Mouse (Mus musculus) retina, adult 2 months (tissue): ENCODE measurements around the gene Tmem238.

ENCODE experiments used
- DNase-seq: peaks from one replicate; pipeline ENCODE4 v3.0.0-alpha.2; 2012; ENCODE audit warnings: low read depth, low spot score

Gene Tmem238

GRCm38 (mm10) chr7:4792278-4793212, 3.1 kb upstream of the Tmem238 start, which contains the start of gene Rpl28:
Rpl28 (plus strand) TSS chr7:4792874.
- DNase-seq = peak; percentile 91

DNA sequence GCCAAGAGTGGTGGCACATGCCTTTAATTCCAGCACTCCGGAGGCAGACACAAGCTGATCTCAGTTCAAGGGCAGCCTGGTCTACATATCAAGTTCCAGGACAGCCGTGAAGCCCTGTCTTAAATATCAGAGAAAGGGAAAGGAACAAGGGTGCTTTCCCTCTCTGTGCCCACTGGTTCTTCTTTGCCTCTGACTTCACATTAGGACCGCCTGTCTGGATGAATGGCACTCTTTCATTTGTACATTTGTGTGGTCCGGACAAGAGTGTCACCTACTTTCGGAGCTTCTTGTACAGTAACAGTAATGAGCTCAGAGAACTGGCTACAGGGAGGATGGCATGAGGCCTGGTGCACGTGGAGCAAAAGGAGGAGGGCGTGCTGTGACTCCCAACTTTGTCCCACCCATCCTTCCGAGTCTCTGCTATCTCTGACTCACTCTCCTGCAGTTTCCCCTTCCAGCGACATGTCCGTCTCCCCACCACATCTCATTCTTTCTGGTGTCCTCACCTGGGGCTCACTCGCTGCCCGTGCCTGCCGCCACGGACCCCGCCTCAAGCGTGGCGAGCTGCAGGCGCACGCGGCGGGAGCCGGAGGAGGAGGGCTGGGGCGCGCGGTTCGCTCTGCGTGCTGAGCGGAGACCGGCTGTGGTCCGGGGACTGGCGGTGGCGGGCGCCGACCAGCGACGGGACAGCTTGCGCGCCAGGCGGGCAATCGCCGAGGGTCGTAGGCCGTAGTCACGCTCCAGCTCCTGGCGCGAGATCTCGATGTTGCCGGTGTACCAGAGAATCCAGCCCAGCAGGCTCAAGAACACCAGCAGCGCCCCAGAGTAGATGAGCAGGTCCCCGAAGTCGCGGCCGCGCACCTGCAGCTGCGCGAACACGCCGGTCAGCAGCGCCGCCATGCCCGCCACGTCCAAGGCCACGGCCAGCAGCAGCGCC, 689 bp downstream of the Tmem238 start:
- DNase-seq = no peak

DNA sequence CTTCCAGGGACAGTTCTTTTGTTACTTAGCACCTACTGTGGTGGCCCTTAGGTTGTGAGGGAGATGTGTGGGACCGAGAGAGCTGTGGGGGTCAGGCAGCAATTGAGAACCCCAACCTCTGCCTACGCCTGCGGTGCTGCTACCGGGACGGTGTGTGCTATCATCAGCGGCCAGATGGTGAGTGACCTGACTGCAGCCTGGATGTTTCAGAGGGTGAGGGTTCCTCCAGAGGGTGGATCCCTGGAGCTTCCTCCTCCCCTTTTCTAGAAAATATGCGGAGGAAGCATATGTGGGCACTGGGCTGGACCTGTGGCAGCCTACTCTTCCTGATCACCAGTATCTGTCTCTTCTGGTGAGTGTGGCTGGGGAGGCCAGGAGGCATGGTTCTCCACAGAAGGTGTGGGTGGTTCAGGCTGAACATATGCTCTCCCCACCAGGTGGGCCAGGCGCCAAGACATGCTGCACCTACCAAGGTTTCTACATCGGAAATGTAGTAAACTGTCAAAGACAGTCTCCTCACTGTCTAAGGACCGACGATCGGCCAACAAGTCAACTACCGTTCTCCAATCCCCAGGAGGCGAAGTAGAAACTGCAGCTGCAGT, 5.7 kb downstream of the Tmem238 start:
- DNase-seq = no peak

DNA sequence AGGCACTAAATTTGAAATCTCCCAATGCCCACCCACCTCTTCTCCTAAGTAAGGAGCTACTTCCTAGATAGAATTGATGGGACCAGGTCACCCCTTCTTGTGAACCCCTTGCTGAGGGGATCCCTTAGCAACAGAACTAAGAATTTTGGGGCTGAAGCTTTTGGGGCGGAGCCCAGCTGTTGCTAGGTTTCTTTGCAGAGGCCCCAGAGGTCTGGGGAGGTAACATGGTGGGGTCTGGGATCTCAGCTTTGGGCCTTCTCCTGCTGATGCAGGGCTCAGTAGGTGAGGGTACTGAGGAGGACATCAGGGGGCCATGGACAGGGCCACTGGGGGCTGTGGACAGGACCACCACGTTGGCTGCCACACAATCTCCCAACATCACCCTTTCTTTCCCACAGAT, 6.7 kb downstream of the Tmem238 start, which contains the start of the genes Il11 and Tmem190:
Il11 (minus strand) TSS at position 101 of the 400 bp plus-strand sequence.
Tmem190 (plus strand) TSS at position 179 of the 400 bp plus-strand sequence.
- no peak for DNase-seq

- DNase-seq = no peak
Measured at GRCm38 (mm10) chr7:4782130-4782529, 7.3 kb downstream of the Tmem238 start.

DNA sequence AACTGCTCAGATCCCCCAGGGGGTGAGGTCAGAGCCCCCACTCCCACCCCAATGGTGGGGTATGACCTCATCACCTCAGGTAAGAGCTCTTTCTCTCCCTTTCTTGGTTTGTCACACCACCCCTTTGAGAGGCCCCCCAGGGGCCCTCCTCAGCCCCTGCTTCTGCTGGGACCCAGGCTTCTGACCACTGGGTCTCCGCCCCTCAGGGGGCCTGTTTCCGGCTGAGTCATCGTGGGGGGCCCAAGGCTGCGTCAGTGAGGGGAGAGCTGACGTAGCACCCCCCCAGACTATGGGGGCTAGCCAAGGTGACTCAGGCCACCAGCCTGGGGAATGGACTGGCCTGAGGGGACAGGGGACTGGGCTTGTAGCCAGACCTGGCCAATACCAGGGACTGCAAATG, 9.5 kb downstream of the Tmem238 start:
- no peak for DNase-seq

DNA sequence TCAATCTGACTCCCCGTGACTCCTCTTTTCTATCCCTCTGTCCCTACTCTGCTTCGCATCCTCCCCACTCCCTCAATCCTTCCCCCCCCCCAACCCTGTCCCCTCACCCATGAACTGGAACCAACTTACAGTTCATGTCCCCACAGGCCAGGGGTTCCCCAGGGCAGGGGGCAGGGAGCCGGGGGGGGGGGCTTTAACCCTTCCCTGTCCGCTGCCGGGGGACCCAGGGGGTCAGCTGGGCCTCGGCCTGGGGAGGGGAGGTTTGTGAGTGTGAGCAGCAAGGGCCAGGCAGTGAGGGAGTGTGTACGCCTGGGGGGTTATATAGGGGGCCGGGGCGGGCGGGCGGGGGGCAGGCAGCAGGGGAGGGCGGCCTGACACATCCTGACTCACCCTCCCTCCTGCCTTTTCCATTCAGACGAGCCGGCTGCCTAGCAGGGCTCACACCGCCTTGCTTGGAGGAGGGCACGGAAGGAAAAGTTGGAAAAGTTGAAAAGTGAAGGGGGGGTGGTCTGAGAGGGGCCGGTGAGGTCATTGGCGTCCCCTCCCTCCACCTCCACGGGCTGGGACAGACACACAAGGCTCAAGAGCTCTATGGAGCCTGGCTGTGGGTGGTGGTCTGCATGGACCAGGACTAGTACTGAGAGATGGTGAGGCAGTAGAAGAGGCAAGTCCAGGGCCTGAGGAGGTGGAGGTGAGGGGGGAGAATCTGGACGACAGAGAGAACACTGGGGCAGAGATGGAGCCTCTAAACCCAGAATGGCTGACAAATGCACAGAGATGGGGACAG, 11.4 kb downstream of the Tmem238 start:
- no peak for DNase-seq

- no peak for DNase-seq
Measured at GRCm38 (mm10) chr7:4776861-4777830, 12.3 kb downstream of the Tmem238 start.

DNA sequence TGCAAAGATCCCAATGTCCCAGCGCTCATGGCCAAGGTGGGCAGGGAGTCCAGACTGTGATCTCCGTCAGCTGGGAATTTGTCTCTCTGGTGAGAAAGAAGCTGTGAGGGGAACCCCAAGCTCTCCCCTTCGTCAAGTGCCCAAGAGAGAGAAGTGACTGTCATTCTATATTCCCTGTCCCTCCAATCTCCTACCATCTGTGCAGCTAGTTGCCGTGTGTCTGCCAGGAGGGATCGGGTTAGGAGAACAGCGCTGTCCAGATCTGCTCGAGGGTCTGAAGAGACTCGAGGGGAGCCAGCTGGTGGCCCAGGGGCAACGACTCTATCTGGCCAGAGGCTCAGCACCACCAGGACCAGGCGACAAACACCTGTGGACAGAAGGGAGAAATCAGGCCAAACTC, 13.3 kb downstream of the Tmem238 start:
- DNase-seq = no peak

DNA sequence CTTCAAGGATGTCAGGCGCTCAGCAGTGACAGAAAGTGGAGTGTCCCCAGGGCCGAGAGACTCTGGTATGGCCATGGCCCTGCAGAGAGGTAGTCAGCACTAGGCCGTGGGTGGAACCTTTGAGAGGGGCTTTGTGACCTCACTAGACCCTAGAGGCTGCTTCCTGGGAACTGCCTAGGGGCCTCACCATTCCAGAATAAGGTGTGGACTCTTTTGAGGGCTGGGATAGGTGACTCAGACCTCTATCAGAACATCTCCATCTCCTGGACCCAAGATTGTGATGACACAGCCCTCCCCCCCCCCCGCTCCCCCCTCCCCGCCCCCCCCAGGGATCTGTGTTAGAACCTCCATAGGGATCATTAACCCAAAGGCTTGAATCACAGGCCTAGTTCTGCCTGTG, 18.3 kb downstream of the Tmem238 start, which contains the start of gene Fam71e2:
Fam71e2 (minus strand) TSS at position 101 of the 400 bp plus-strand sequence.
- DNase-seq = no peak

GRCm38 (mm10) chr7:4764946-4765710, 24.3 kb downstream of the Tmem238 start:
- no peak for DNase-seq

DNA sequence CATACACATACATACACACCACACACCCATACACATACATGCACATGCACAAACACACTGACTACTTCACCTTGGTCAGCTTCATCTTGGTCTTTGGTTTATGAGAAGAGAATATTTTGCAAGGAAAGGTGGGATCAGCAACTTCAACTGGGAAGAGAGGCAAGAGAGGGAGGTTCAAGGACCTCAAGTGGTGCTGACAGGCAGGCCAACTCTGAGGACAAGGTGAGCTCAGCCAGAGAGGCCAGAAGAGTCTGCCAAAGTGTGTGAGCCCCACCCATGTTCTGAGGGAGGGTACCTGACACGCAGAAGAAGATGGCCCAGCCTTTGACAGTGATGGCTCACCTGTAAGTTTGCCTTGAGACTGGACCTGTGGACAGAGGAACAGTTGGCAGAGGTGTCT, 29.8 kb downstream of the Tmem238 start:
- DNase-seq = no peak

GRCm38 (mm10) chr7:4752821-4753570, 36.5 kb downstream of the Tmem238 start, which contains the start of gene Cox6b2:
Cox6b2 (minus strand) TSS chr7:4753094.
- DNase-seq = no peak

DNA sequence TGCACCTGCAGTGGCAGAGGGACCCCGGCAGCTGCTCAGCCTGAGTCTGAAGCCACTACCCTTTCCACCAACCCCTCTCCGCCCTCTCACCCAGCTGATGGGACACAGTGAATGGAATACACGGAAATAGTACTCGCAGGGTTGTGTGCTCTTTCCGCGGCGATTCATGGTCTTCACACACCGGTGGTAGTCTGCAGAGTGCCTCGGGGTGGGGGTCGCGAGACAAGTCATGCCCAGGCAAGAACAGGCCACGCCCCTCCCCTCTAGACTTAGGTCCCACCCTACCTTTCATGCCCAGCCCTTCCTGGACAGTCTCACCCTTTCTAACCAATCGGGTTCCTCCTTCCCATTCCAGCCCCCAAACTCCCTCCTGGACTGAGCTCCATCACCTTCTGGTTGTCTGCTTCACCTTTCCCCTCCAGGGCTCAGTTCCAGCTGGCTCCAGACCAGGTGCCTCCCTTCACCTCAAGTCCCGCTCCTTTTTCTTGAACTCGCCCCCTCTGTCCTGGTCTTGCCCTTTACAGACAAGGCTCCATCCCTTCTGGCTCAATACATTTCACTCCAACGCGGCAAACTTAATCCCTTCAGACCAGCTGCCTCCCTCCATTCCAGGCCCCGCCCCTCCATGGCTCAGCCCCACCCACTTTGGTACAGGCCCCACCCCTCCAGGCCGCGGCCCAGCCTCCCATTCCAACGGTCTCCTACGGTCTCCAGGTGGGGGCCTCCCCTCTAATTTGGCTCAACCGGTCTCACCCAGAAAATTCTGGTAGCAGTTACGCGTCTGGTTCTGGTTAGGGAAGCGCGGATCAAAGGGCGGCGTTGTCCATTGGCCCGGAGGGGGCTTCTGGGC, 37.3 kb downstream of the Tmem238 start:
- DNase-seq = no peak

- no peak for DNase-seq
Measured at GRCm38 (mm10) chr7:4749169-4749568, 40.3 kb downstream of the Tmem238 start.

- no peak for DNase-seq
Measured at GRCm38 (mm10) chr7:4748321-4748720, 41.1 kb downstream of the Tmem238 start.
